ENCODE assay signal across 14 mouse cellular contexts in the genomic region with DNA sequence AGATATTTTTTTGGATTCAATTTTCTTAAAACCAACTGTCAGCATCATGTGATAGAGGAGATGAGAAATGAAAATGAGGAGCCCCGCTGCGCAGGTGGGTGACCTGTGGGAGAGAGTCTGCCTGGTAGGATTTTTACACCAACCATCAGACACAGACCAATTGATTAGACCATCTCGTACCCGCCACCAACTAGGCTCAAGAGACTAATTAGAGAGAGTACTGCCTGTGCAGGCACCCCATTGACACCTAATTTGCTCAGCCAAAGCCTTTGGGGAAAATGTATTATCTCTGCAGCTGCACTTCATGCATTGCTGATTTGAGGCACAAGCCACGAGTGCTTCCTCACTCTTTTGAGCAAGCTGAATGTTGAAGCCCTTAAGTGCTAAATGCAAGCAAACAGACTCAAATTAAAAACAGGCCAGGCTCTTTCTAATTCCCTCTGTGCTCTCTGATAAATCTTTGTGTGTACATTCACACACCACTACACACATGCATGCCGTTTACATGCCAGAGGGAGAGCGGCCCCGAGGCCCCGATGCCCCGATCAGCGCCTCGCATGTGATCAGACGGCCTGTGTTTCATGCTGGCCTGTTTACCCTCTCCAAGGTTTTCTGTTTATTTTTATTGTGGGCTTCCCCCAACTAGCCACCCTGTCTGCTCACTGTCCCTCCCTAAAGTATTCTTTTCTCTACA. TPM values are rescaled to one million over a fixed set of nuclear protein-coding genes. Genes with fewer than 3 reads are reported as not detected.
DNase-seq lines count a peak whose midpoint lies in the region; ATAC-seq and TF ChIP-seq lines count a peak whose summit lies in the region.
"Had no signal": no experiment of that assay in that cellular context is flagged by ENCODE, and none has a peak within 500 bp of the region (broad histone marks: within the 10 kb centered on the region; RNA-seq: fewer than 3 reads in every experiment).

No protein-coding gene starts in this region.

- H3K27ac ChIP-seq in CH12.LX (ENCODE audit: insufficient read depth, low read depth), result no peak overlapping the region
- peak overlapping the region; percentile 35; the same call in 1 of the 2 replicates for H3K27ac ChIP-seq in forebrain, postnatal 0 days (ENCODE audit: low read depth, low read length)
- peak overlapping the region; percentile 80 for H3K27ac ChIP-seq in midbrain, embryonic 14.5 days (replicated peaks; ENCODE audit: low read depth, low read length)
- H3K27ac ChIP-seq: macrophage; stomach, embryonic 15.5 days had no signal

- H3K36me3 ChIP-seq in CH12.LX (replicated peaks in 1 of 2; ENCODE audit: control insufficient read depth in 1 of 2, insufficient read depth in 1 of 2, low read length in 1 of 2), result no peaks in the 10 kb centered on the region
- H3K36me3 ChIP-seq in forebrain, postnatal 0 days (ENCODE audit: insufficient read depth), result no peaks in the 10 kb centered on the region
- H3K36me3 ChIP-seq in midbrain, embryonic 14.5 days (ENCODE audit: control insufficient read depth, insufficient read depth, low read length), result no peaks in the 10 kb centered on the region
- H3K36me3 ChIP-seq: stomach, embryonic 15.5 days had no signal

- TF ChIP-seq RAD21 in CH12.LX (IDR thresholded peaks at IDR 0.05; ENCODE audit: low read depth, low read length), result no peak

- peaks cover 0 to 13% of the 10 kb centered on the region in 2 experiments; a peak in 2 of 4 replicates for H3K4me1 ChIP-seq in CH12.LX (ENCODE audit: control insufficient read depth in 1 of 2, insufficient read depth in 2 of 2)
- H3K4me1 ChIP-seq in forebrain, postnatal 0 days (ENCODE audit: insufficient read depth), result 0 out of 2 replicates have a peak, but pooled peaks cover 5% of the 10 kb centered on the region
- peaks cover 16% of the 10 kb centered on the region for H3K4me1 ChIP-seq in midbrain, embryonic 14.5 days (ENCODE audit: control insufficient read depth, insufficient read depth, low read length)
- H3K4me1 ChIP-seq: stomach, embryonic 15.5 days had no signal

- H3K9ac ChIP-seq in CH12.LX (ENCODE audit: insufficient read depth, low read depth), result no peak overlapping the region
- H3K9ac ChIP-seq in forebrain, postnatal 0 days, result no peak overlapping the region
- no peak overlapping the region; the same call in 1 of the 2 replicates for H3K9ac ChIP-seq in midbrain, embryonic 14.5 days (replicated peaks; ENCODE audit: low read length)
- H3K9ac ChIP-seq: stomach, embryonic 15.5 days had no signal

- no peak for TF ChIP-seq POLR2A in CH12.LX (IDR thresholded peaks at IDR 0.05; ENCODE audit: low read depth, low read length)

- dilution Hi-C loops in CH12.LX (cut with MboI; ENCODE audit: extremely low pct_ligation_motif_present, extremely low pct_unique_long_range_greater_than_20kb, low sequenced_read_pairs), result no loop called here

- no peaks in the 10 kb centered on the region for H3K79me2 ChIP-seq in CH12.LX (replicated peaks; ENCODE audit: control insufficient read depth, extremely low read depth, insufficient read depth, poor library complexity, severe bottlenecking)

- no peak for TF ChIP-seq EP300 in CH12.LX (IDR thresholded peaks at IDR 0.05; ENCODE audit: low read length)

- no peak overlapping the region for H3K4me3 ChIP-seq in CH12.LX (replicated peaks in 1 of 3; ENCODE audit: low read depth in 2 of 3, low read length in 2 of 3, poor library complexity in 1 of 3)
- H3K4me3 ChIP-seq in forebrain, postnatal 0 days (ENCODE audit: low read depth, low read length), result no peak overlapping the region
- no peak overlapping the region for H3K4me3 ChIP-seq in midbrain, embryonic 14.5 days (replicated peaks; ENCODE audit: low read depth, low read length)
- H3K4me3 ChIP-seq: erythroblast, embryonic 14.5 days; stomach, embryonic 15.5 days had no signal

- ATAC-seq in forebrain, postnatal 0 days, result peak; percentile 80
- peak; percentile 84 for ATAC-seq in midbrain, embryonic 14.5 days (ENCODE audit: low FRiP score, low TSS enrichment)
- no peak for ATAC-seq in megakaryocyte progenitor cell, adult 5-6 weeks (replicated peaks; ENCODE audit: poor library complexity)

- in situ Hi-C loops in CH12.LX (cut with MboI; ENCODE audit: low pct_ligation_motif_present, low pct_unique_long_range_greater_than_20kb, low sequenced_read_pairs), result no loop called here

- 10% methylated on average over 13 of the region's 13 CpGs for WGBS in forebrain, postnatal 0 days
- 28% methylated on average over 13 of the region's 13 CpGs for WGBS in midbrain, embryonic 14.5 days

- DNase-seq in CH12.LX (ENCODE audit: extremely low read depth), result peak; percentile 28
- DNase-seq in brain, adult 2 months (ENCODE audit: low read depth, low spot score), result peak; percentile 54
- DNase-seq in forebrain, postnatal 0 days, result peak; percentile 45
- DNase-seq in midbrain, embryonic 14.5 days, result peak; percentile 81
- DNase-seq in layer of hippocampus, postnatal 14 days (ENCODE audit: low spot score in 2 of 2), result no peak
- DNase-seq in heart, adult 18-20 months, result no peak
- DNase-seq: cerebellum, postnatal 25 days; gastrocnemius, postnatal 10 days; kidney, adult 11 months; right cerebral cortex, postnatal 14 days had no signal

- H3K27me3 ChIP-seq in CH12.LX (replicated peaks), result no peaks in the 10 kb centered on the region
- no peaks in the 10 kb centered on the region for H3K27me3 ChIP-seq in forebrain, postnatal 0 days (ENCODE audit: insufficient read depth, low read length)
- no peaks in the 10 kb centered on the region for H3K27me3 ChIP-seq in midbrain, embryonic 14.5 days (ENCODE audit: control insufficient read depth, insufficient read depth, low read length)
- H3K27me3 ChIP-seq: stomach, embryonic 15.5 days had no signal

- no peak overlapping the region for H3K4me2 ChIP-seq in CH12.LX (ENCODE audit: insufficient read depth, low read depth, poor library complexity, severe bottlenecking)
- no peak overlapping the region; the same call in 1 of the 2 replicates for H3K4me2 ChIP-seq in forebrain, postnatal 0 days (ENCODE audit: low read depth)
- H3K4me2 ChIP-seq in midbrain, embryonic 14.5 days (ENCODE audit: low read length), result peak overlapping the region; percentile 21
- H3K4me2 ChIP-seq: stomach, embryonic 15.5 days had no signal

- no peak for TF ChIP-seq CTCF in CH12.LX (conservative IDR thresholded peaks at IDR 0.05 in 1 of 2, IDR thresholded peaks at IDR 0.05 in 1 of 2; ENCODE audit: low read depth in 2 of 2, low read length in 2 of 2)
- TF ChIP-seq CTCF in forebrain, postnatal 0 days (IDR thresholded peaks at IDR 0.05; ENCODE audit: low read depth), result no peak

- no peaks in the 10 kb centered on the region for H3K9me3 ChIP-seq in CH12.LX (replicated peaks; ENCODE audit: low read length)
- no peaks in the 10 kb centered on the region for H3K9me3 ChIP-seq in forebrain, postnatal 0 days (ENCODE audit: low read length)
- no peaks in the 10 kb centered on the region for H3K9me3 ChIP-seq in midbrain, embryonic 14.5 days (ENCODE audit: control insufficient read depth, low read length)
- H3K9me3 ChIP-seq: stomach, embryonic 15.5 days had no signal

TF ChIP-seq in CH12.LX, 34 proteins besides CTCF, POLR2A, EP300 and RAD21:
- TF ChIP-seq MYC (IDR thresholded peaks at IDR 0.05; ENCODE audit: low read depth, low read length), result no peak
- TF ChIP-seq ZNF384 (IDR thresholded peaks at IDR 0.05; ENCODE audit: low read depth, low read length), result no peak
- TF ChIP-seq BHLHE40 (IDR thresholded peaks at IDR 0.05; ENCODE audit: low read depth, low read length), result no peak
- TF ChIP-seq MAZ (IDR thresholded peaks at IDR 0.05; ENCODE audit: low read depth, low read length), result no peak
- TF ChIP-seq ZMIZ1 (IDR thresholded peaks at IDR 0.05; ENCODE audit: low read depth, low read length), result no peak
- no peak for TF ChIP-seq MXI1 (IDR thresholded peaks at IDR 0.05; ENCODE audit: low read depth, low read length)
- TF ChIP-seq RCOR1 (conservative IDR thresholded peaks at IDR 0.05; ENCODE audit: low read depth, low read length), result no peak
- TF ChIP-seq ZKSCAN1 (IDR thresholded peaks at IDR 0.05; ENCODE audit: borderline replicate concordance, low read depth, low read length), result no peak
- no peak for TF ChIP-seq GABPA (IDR thresholded peaks at IDR 0.05; ENCODE audit: insufficient replicate concordance, low read depth, low read length)
- TF ChIP-seq UBTF (IDR thresholded peaks at IDR 0.05; ENCODE audit: low read depth, low read length), result no peak
- TF ChIP-seq ELF1 (IDR thresholded peaks at IDR 0.05; ENCODE audit: low read depth, low read length), result no peak
- TF ChIP-seq USF2 (conservative IDR thresholded peaks at IDR 0.05; ENCODE audit: low read depth, low read length), result no peak
- TF ChIP-seq CHD2 (IDR thresholded peaks at IDR 0.05; ENCODE audit: low read length), result no peak
- no peak for TF ChIP-seq MAFK (IDR thresholded peaks at IDR 0.05; ENCODE audit: insufficient replicate concordance, low read length)
- TF ChIP-seq ETS1 (conservative IDR thresholded peaks at IDR 0.05; ENCODE audit: low read depth, low read length), result no peak
- no peak for TF ChIP-seq MAX (IDR thresholded peaks at IDR 0.05; ENCODE audit: low read length)
- TF ChIP-seq MEF2A (IDR thresholded peaks at IDR 0.05; ENCODE audit: borderline replicate concordance, low read depth, low read length), result no peak
- no peak for TF ChIP-seq NELFE (IDR thresholded peaks at IDR 0.05; ENCODE audit: low read depth, low read length)
- TF ChIP-seq NRF1 (IDR thresholded peaks at IDR 0.05; ENCODE audit: low read depth, low read length), result no peak
- TF ChIP-seq USF1 (IDR thresholded peaks at IDR 0.05; ENCODE audit: low read depth, low read length), result no peak

RNA-seq across cellular contexts. Expression of a gene that starts 54.3 kb away (rescaled TPM):
- total RNA-seq in CH12.LX (2012; rRNA removed), result not detected in 2 replicates
- total RNA-seq in CH12.LX (2014; rRNA removed), result not detected in 2 replicates
- polyA plus RNA-seq in CH12.LX (2012; ENCODE audit: insufficient read length, low read depth), result not detected in 2 replicates
- total RNA-seq in forebrain, postnatal 0 days (2014; rRNA removed), result 26.6 and 39.8 TPM in 2 replicates
- 6.2 and 8.6 TPM in 2 replicates for polyA plus RNA-seq in forebrain, postnatal 0 days (2015; fragmentation: Nextera tagmentation; extraction: Ambion mirVana)
- 38.6 and 44.3 TPM in 2 replicates for polyA plus RNA-seq in midbrain, embryonic 14.5 days (2014; fragmentation: Nextera tagmentation; extraction: Ambion mirVana)
- total RNA-seq in megakaryocyte progenitor cell, adult 5-6 weeks (2015), result 0.56 and 0.67 TPM in 2 replicates
- 0.14 and 0.29 TPM in 2 replicates for total RNA-seq in megakaryocyte progenitor cell, adult 5-6 weeks (2017)
- 10 to 100 TPM; 16.5 to 20.1 TPM for total RNA-seq in layer of hippocampus, postnatal 14 days (2021)
- 1 to 10 TPM; 8.5 to 9.1 TPM for total RNA-seq in heart, adult 18-20 months (2021)

Comparison
In these comparisons a context has a peak if more than half of its experiments do, and no peak if none do; other contexts are left out.
1. DNase-seq: peak in CH12.LX (single experiment), brain, adult 2 months (single experiment), forebrain, postnatal 0 days (single experiment) and midbrain, embryonic 14.5 days (single experiment); none in layer of hippocampus, postnatal 14 days (0 of 2) and heart, adult 18-20 months (0 of 2).
2. RNA of a gene that starts 54.3 kb away (total RNA-seq): 26.6 to 39.8 TPM in forebrain, postnatal 0 days, 16.5 to 20.1 TPM in layer of hippocampus, postnatal 14 days and 8.5 to 9.1 TPM in heart, adult 18-20 months; 0.14 to 0.67 TPM in megakaryocyte progenitor cell, adult 5-6 weeks and not detected in CH12.LX; every median in the first group is over 4 times any median in the second.